Mouse (Mus musculus) limb, embryonic 11.5 days (tissue): ENCODE results near the gene Ddx19a. TPM values are rescaled to one million over a fixed set of nuclear protein-coding genes. Genes with fewer than 3 reads are reported as not detected.
"Not testable (repeated sequence)": the region's sequence is repeated elsewhere in the genome, so short reads cannot be mapped to it uniquely, and the experiment has no call there.

Experiments used
- ATAC-seq: fragments of 200-750 bp; cut with Nextera tagmentation; 2 replicates; pipeline ENCODE4 v1.8.0; 2017; ENCODE audit warnings: low read depth; ENCODE audit not compliant: insufficient number of reproducible peaks, low FRiP score, low TSS enrichment
- DNase-seq: peaks from one replicate; pipeline ENCODE4 v3.0.0-alpha.2; 2015; ENCODE audit warnings: low spot score
- H3K27ac ChIP-seq: fragments of 300-500 bp; sonication (generic); replicated peaks from 2 replicates; pipeline ENCODE4 v1.5.1; 2014; ENCODE audit warnings: low read depth, mild to moderate bottlenecking, low read length
- H3K27me3 ChIP-seq: fragments of 300-500 bp; sonication (generic); 2 replicates; pipeline ENCODE4 v1.6.1; 2014; ENCODE audit warnings: mild to moderate bottlenecking, low read length, mixed read lengths; ENCODE audit not compliant: control insufficient read depth, insufficient read depth
- H3K36me3 ChIP-seq: fragments of 300-500 bp; sonication (generic); 2 replicates; pipeline ENCODE4 v1.6.1; 2014; ENCODE audit warnings: mild to moderate bottlenecking, low read length, moderate library complexity, mixed read lengths; ENCODE audit not compliant: control insufficient read depth, insufficient read depth
- H3K4me1 ChIP-seq: fragments of 300-500 bp; sonication (generic); 2 replicates; pipeline ENCODE4 v1.6.1; 2014; ENCODE audit warnings: low read length, mixed read lengths; ENCODE audit not compliant: control insufficient read depth, insufficient read depth
- H3K4me2 ChIP-seq: fragments of 300-500 bp; sonication (generic); 2 replicates; pipeline ENCODE4 v1.6.1; 2014; ENCODE audit warnings: low read depth, mild to moderate bottlenecking, moderate library complexity; ENCODE audit not compliant: severe bottlenecking
- H3K4me3 ChIP-seq: fragments of 300-500 bp; sonication (generic); 2 replicates; pipeline ENCODE4 v1.5.1; 2014; ENCODE audit warnings: low read depth, low read length
- H3K9ac ChIP-seq: fragments of 300-500 bp; sonication (generic); 2 replicates; pipeline ENCODE4 v1.6.1; 2014; ENCODE audit warnings: mild to moderate bottlenecking, low read length
- H3K9me3 ChIP-seq: fragments of 300-500 bp; sonication (generic); 2 replicates; pipeline ENCODE4 v1.6.1; 2016; ENCODE audit warnings: low read length; ENCODE audit not compliant: control insufficient read depth
- WGBS: fragments of 180-500 bp; shearing (Covaris S2); extraction: QIAGEN DNeasy Blood & Tissue Kit; methylation state at CpG from one replicate; pipeline ENCODE4 v1.1.7; 2014; 5-methylcytosine and 5-hydroxymethylcytosine counted together
- polyA plus RNA-seq: library from polyadenylated mRNA; unstranded; fragments of >200 nt; fragmentation: Nextera tagmentation; extraction: Ambion mirVana; gene quantifications from 2 replicates; pipeline ENCODE4 v1.2.1, GENCODE M21; 2014

Gene Ddx19a
- polyA plus RNA-seq, 1 experiment from 2014 or later = 34.1 TPM

DNA sequence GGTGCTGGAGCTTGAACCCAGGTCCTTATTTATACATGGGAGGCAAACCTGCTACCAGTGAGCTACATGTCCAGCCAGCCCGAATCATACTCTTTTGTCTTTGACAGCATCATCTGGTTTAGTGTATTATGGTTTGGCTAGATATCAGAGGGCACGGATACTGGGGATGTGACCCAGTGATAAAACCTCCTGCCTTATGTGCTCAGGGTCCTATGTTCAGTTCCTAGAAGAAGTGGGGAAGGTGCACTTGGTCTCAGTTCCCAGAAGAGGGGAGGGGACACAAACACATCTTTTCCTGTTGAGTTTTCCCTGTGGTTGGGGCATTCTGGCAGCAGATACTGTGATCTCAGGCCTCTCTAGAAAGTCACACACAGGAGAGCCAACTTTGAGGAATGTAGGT is 64.3 kb downstream of the Ddx19a start:
- ATAC-seq = no peak

GRCm38 (mm10) chr8:110932444-110932843 is 65.2 kb downstream of the Ddx19a start:
- H3K4me1 ChIP-seq = no peaks in the 10 kb centered on the region
- no peak for ATAC-seq
- DNase-seq = no peak
- H3K4me3 ChIP-seq = no peak overlapping the region
- H3K9ac ChIP-seq = no peak overlapping the region
- no peaks in the 10 kb centered on the region for H3K9me3 ChIP-seq
- H3K36me3 ChIP-seq = no peaks in the 10 kb centered on the region
- WGBS = 88% methylated on average over 3 of the region's 3 CpGs
- no peak overlapping the region for H3K27ac ChIP-seq
- no peak overlapping the region for H3K4me2 ChIP-seq
- no peaks in the 10 kb centered on the region for H3K27me3 ChIP-seq

More for the DNA sequence above, 64.3 kb downstream of the Ddx19a start:
- no peak for DNase-seq
- 87% methylated on average over 2 of the region's 2 CpGs for WGBS
- Histone ChIP-seq H3K4me1 (no peaks in the 10 kb centered on the region), H3K27ac (no peak overlapping the region), H3K36me3 (no peaks in the 10 kb centered on the region), H3K4me3 (no peak overlapping the region), H3K9ac (no peak overlapping the region), H3K27me3 (no peaks in the 10 kb centered on the region), H3K9me3 (no peaks in the 10 kb centered on the region), H3K4me2 (no peak overlapping the region)

GRCm38 (mm10) chr8:110931176-110931939 is 66.2 kb downstream of the Ddx19a start:
- no peak overlapping the region for H3K4me2 ChIP-seq
- WGBS = 77% methylated on average over 12 of the region's 12 CpGs
- H3K9ac ChIP-seq = no peak overlapping the region
- no peaks in the 10 kb centered on the region for H3K9me3 ChIP-seq
- H3K4me1 ChIP-seq = 0 out of 2 replicates have a peak, but pooled peaks cover 4% of the 10 kb centered on the region
- DNase-seq (no peak), ATAC-seq (no peak)
- no peak overlapping the region for H3K27ac ChIP-seq
- no peak overlapping the region for H3K4me3 ChIP-seq
- H3K36me3 ChIP-seq = no peaks in the 10 kb centered on the region
- no peaks in the 10 kb centered on the region for H3K27me3 ChIP-seq

- not testable (repeated sequence) for H3K4me3 ChIP-seq, H3K36me3 ChIP-seq, H3K4me1 ChIP-seq, ATAC-seq, H3K27me3 ChIP-seq, H3K9me3 ChIP-seq, H3K4me2 ChIP-seq, H3K9ac ChIP-seq, H3K27ac ChIP-seq, DNase-seq
- WGBS = 97% methylated on average over 6 of the region's 8 CpGs
Measured at GRCm38 (mm10) chr8:110929672-110930071, 67.9 kb downstream of the Ddx19a start.

DNA sequence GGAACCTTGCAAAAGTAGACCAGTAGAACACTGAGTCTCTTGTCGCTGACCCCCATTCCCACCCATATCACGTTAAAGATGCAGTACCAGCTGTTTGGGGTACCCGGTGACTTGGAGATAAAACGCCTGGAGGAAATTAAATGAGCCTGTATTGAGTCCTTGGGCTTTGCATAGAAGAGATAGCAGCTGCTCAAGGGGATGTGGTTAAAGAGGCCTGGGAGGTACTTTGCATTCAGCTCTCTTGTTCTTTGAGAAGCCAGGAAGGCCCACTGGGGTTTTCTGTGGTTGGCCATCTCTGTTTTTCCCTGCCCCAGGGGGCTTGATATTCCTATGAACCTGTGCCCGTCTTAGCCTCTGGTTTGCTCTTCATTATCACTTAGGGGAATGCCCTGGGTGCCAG is 68.5 kb downstream of the Ddx19a start:
- Histone ChIP-seq H3K27me3 (no peaks in the 10 kb centered on the region), H3K4me2 (no peak overlapping the region), H3K4me1 (0 out of 2 replicates have a peak, but pooled peaks cover 7% of the 10 kb centered on the region), H3K4me3 (no peak overlapping the region), H3K9ac (no peak overlapping the region), H3K36me3 (no peaks in the 10 kb centered on the region), H3K27ac (no peak overlapping the region), H3K9me3 (no peaks in the 10 kb centered on the region)
- 71% methylated on average over 5 of the region's 5 CpGs for WGBS
- DNase-seq (no peak), ATAC-seq (no peak)

- ATAC-seq (no peak), DNase-seq (no peak)
- H3K27me3 ChIP-seq = no peaks in the 10 kb centered on the region
- 84% methylated on average over 7 of the region's 7 CpGs for WGBS
- no peaks in the 10 kb centered on the region for H3K36me3 ChIP-seq
- H3K4me2 ChIP-seq = no peak overlapping the region
- H3K9ac ChIP-seq = no peak overlapping the region
- 0 out of 2 replicates have a peak, but pooled peaks cover 7% of the 10 kb centered on the region for H3K4me1 ChIP-seq
- H3K4me3 ChIP-seq = no peak overlapping the region
- H3K9me3 ChIP-seq = no peaks in the 10 kb centered on the region
- H3K27ac ChIP-seq = no peak overlapping the region
Measured at GRCm38 (mm10) chr8:110928435-110928834, 69.2 kb downstream of the Ddx19a start.

DNA sequence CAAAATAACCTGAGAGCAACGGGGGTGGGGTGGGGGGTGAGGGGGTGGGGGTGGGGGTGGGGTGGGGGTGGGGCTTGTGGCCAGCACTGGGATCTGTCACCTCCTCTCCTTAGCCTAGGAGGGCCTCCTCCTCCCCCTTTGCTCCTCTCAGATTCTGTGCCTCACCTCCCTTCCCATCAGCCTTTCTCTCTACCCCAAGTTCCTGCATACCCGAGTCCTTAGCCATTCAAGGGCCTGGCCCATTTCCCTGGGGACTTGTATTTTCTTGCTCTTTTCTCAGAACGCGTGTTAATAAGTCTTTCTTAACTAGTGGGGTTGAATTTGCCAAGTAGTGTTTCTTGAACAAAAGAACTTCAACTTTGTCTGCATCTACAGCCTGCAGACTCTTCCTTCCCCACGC is 70.9 kb downstream of the Ddx19a start:
- Histone ChIP-seq H3K27me3 (no peaks in the 10 kb centered on the region), H3K4me2 (no peak overlapping the region), H3K4me3 (no peak overlapping the region), H3K9me3 (no peaks in the 10 kb centered on the region), H3K9ac (no peak overlapping the region), H3K27ac (no peak overlapping the region), H3K36me3 (no peaks in the 10 kb centered on the region), H3K4me1 (peaks cover 13% of the 10 kb centered on the region; the same call in 1 of the 2 replicates)
- no peak for ATAC-seq
- 47% methylated on average over 5 of the region's 5 CpGs for WGBS
- DNase-seq = no peak

GRCm38 (mm10) chr8:110925691-110926140 is 71.9 kb downstream of the Ddx19a start:
- H3K9me3 ChIP-seq = no peaks in the 10 kb centered on the region
- H3K36me3 ChIP-seq = no peaks in the 10 kb centered on the region
- no peak overlapping the region for H3K4me3 ChIP-seq
- no peak overlapping the region for H3K27ac ChIP-seq
- WGBS = 71% methylated on average over 8 of the region's 8 CpGs
- ATAC-seq (no peak), DNase-seq (no peak)
- H3K9ac ChIP-seq = no peak overlapping the region
- no peak overlapping the region for H3K4me2 ChIP-seq
- H3K27me3 ChIP-seq = no peaks in the 10 kb centered on the region
- peaks cover 20% of the 10 kb centered on the region for H3K4me1 ChIP-seq
